Mouse (Mus musculus) cerebellum, postnatal 4 days (tissue): ENCODE data around the gene Tti1.
"Not testable (repeated sequence)": the region's sequence is repeated elsewhere in the genome, so short reads cannot be mapped to it uniquely, and the experiment has no call there.

Source experiments
- DNase-seq, 2 experiments: peaks; one replicate each; pipeline ENCODE4 v3.0.0; 2022; ENCODE audit warnings: low spot score in 2 of 2, mixed read lengths in 1 of 2

Gene Tti1

GRCm38 (mm10) chr2:158028354-158028863, at the start of gene Tti1, which contains the start of gene Rprd1b:
TSS of gene Tti1 (minus strand) at chr2:158028433.
TSS of gene Rprd1b (plus strand) at chr2:158028497.
- peak; percentile 89 to 94 for DNase-seq

GRCm38 (mm10) chr2:158077981-158078380, 49.7 kb upstream of the Tti1 start:
- no peak for DNase-seq

- no peak for DNase-seq
Measured at GRCm38 (mm10) chr2:158076690-158077089, 48.5 kb upstream of the Tti1 start.

GRCm38 (mm10) chr2:158074835-158075234, 46.6 kb upstream of the Tti1 start:
- DNase-seq, result no peak

DNA sequence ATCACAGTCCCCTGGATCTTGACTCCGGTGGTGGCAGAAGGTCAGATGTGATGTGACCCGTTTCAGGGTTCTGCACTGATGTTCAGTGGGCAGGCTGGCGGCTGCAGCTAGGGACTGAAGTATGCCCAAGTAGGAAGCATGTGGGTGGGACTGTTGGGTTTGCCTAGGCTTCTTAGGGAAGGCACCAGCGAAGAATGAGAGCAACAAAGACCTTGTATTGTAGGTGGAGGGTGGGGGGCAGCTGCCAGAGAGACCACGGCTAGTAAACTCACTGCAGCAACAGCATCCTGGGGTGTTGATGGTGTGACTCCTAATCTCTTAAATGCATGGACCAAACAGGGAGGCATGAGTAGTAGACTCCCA, 43.4 kb upstream of the Tti1 start:
- no peak for DNase-seq

- no peak for DNase-seq
Measured at GRCm38 (mm10) chr2:158070885-158071632, 42.8 kb upstream of the Tti1 start.

DNA sequence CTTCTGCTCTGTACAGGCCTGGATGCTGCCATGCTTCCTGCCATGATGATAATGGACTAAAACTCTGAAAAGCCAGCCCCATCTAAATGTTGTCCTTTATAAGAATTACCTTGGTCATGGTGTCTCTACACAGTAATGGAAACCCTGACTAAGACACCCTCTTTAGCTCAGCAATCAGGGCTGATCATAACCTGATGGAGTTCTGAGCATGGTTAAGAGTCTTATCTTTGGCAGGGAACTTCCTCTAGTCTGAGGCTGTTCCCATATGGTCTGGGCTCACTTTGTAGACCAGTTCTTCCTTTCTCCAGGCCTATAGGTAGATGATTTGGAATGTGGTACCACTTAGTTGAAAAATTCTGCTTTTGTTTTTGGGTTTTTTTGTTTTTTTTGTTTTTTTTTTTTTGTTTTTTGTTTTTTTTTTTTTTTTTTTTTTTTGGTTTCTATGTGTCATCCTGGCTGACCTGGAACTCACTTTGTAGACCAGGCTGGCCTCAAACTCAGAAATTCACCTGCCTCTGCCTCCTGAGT, 40.3 kb upstream of the Tti1 start:
- no peak for DNase-seq

DNA sequence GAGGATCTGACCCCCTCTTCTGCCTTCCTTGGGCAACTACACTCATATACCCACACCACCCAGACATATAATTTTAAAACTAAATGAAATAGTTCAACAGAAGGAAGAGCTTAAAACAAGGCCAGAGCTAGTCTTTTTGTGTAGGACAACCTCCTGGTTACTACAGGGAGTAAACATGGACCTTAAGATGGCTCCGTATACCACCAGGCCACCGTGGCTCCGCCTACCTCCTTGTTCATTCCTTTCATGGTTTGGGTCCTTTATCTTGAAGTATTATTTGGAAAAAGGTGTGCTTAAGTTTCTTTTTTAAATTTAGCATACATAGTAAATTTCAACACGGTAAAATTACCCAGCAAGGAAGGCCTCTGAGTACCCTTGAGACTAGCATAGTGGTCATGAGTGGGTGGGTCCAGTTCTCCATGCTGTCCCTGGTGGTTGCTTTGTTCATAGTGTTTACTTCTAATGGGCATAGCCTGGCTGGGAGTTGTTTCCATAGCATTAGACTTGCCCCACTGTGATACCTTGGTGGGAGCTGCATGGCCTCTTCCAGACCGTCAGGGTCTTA, 39.1 kb upstream of the Tti1 start:
- no peak for DNase-seq

- no peak for DNase-seq
Measured at GRCm38 (mm10) chr2:158066456-158066855, 38.2 kb upstream of the Tti1 start.

DNA sequence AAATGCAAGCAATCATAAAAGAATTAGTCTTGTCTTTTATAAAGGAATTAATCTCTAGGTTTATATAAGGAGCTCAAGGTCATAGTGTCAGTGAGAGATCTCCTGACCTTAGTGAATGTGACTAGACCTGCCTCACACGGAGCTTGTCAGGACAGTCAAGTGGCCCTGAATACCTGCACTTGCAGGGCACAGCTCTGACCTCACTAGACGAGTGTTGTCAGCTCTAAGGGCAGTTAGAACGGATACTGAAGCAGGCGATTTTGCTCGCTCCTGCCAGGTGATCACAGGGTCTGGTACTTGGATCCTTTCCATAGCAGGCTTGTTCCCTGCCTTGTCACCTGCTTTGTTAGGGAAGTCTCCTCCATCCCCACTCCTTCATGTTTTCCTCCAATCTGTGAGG, 36.8 kb upstream of the Tti1 start:
- DNase-seq, result no peak

DNA sequence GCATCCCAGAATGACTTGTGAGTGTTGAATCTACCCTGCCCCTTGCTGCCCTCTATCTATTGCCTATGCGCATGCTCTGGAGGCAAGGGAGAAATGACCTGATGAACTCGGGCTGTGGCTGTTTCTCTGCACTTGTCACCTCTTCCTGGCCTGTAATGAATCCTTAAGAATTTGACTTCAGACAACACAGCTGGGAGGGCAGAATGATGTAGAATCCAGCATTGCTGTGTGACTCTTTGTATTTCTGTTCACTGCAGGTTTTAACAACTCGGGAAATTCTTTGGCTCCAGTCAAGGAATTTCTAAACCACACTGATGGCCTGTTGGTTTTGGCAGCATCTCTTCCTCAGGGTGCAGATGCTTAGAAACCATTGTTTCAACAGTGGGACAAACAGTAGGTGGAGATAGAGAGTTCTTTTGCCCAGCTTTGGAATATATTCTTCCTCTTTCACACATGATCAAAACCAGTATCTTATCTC, 36.4 kb upstream of the Tti1 start:
- DNase-seq, result no peak

GRCm38 (mm10) chr2:158063036-158063435, 34.8 kb upstream of the Tti1 start:
- no peak for DNase-seq

DNA sequence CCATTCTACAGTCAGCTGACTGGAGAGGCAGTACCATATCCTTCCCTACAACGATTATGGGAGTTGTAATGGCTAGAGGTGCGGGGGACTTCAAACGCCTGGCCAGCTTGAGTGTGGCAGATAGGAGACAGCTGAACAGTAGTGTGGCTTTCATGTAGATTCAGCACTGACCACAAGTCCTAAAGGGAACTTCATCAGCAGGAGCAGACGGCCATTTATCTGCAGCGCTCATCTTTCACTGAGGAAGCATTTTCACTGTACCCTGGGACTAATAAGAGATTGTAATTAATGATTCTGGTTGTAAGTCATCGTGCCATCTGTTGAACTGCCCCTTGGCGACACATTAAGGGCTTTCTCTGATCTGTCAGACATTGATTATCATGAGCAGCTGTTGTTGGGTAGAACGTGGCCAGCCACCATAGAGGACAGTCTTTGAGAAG, 31.5 kb upstream of the Tti1 start:
- no peak for DNase-seq

GRCm38 (mm10) chr2:158058534-158058933, 30.3 kb upstream of the Tti1 start:
- DNase-seq, result peak in 1 of 2 experiments; percentile 65

DNA sequence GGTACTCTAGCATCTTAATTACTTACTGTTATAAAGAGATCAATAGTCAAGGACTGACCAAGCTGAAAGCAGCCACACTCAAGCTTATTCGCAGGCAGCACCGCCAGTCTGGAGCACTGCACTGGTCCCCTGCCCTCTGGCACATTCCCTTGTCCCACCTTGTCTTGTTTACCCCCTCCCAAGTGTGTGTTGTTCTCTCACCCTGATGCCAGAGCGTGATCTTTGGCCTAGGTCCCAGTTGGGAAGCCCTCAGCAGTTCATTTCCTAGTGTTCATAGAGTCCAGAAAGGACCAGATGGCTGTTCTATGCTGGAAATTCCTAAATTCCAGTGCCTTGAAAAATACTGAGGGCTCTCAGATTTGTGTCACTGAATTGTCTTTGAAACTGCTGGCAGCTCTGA, 28.8 kb upstream of the Tti1 start:
- DNase-seq, result no peak

DNA sequence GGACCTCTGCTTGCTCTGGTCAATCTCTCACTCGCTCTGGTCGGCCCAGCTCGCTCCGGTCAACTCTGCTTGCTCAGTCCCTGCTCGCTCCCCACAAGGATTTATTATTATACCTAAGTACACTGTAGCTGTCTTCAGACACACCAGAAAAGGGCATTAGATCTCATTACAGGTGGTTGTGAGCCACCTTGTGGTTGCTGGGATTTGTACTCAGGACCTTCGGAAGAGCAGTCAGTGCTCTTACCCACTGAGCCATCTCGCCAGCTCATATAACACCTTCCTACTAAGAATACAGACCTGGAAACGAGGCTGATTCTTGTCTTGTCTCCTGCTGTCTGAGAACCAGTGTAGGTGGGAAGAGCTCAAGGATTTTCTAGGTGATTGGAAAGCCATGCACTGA, 27.1 kb upstream of the Tti1 start:
- not testable (repeated sequence) for DNase-seq

GRCm38 (mm10) chr2:158054596-158054995, 26.4 kb upstream of the Tti1 start:
- no peak for DNase-seq

GRCm38 (mm10) chr2:158050116-158050515, 21.9 kb upstream of the Tti1 start:
- no peak for DNase-seq

DNA sequence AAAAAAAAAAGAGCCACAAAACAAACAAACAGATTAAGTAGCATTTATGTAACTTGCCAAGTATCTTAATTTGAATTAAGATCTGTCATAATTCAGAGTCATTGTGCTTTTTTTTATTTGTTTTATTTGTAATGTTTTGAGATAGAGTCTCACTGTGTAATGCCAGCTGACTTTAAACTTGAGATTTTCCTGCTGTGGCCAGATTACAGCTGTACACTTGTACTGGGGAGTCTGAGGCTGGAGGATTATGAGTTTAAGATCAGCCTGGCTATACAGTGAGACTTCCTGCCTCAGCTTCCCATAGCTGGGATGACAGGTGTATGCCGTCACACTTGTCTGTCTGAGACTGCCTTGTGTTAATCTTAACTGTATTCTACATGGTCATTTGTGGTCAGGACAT, 20.5 kb upstream of the Tti1 start:
- no peak for DNase-seq

DNA sequence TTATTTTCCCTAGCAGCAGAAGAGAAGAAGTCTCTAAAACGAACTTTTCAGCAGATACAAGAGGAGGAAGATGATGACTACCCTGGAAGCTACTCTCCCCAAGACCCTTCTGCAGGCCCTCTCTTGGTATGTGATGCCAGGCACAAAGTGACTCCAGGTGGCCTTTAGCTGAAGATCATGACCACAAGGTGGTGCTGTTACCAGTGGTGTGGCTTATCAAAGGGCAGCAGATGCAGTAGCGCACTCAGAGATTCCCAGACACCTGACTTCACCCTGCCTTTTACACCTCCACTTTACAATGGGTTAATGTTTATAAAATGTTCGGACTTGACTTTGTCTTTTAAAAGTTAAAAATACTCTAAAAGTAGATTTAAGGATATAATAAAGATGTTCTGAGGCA, 19.7 kb upstream of the Tti1 start:
- DNase-seq, result peak in 1 of 2 experiments; percentile 55

DNA sequence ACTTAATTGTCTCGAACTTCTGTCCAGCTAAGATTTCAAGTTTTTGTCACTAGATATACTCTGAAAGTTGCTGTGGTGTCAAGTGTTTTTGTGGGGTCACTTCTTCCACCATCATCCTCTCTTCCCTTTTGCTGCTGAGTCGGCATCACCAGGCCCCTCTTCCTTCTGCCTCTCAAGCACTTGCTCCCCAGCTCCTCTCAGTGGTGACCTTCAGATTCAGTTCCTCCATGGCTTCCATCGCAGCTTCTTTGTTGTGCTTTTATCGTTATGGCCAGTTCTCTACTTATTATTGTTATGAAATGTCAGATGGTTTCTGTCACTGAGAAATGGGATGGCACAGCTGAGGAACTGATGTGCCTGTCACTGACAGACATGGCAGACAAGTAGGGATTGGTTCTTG, 18.0 kb upstream of the Tti1 start:
- no peak for DNase-seq

DNA sequence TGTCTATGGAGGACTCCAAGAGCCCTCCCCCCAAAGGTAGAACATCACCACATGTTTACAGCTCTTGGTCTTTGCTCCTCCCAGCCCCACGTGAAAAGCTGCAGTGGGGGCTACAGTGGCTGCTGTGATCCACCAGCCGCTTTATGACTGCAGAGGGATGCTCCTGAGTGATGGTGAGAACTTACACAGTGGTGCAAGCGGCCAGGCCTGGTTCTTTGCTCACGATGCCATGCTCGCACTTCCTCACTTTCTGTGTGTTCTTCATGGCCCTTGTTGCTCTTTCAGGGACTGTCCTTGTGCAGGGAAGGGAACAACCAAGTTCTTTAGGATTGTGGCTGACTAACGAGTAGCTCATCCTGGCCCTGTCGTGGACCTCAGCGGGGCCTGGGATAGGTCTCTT, 15.3 kb upstream of the Tti1 start:
- DNase-seq, result no peak

- no peak for DNase-seq
Measured at GRCm38 (mm10) chr2:158040396-158040795, 12.2 kb upstream of the Tti1 start.
